Mouse (Mus musculus) WW6 (cell line): ENCODE results near the gene Tril.

Source experiments
- DNase-seq: peaks from one replicate; pipeline ENCODE4 v3.0.0-alpha.2; 2013; ENCODE audit warnings: low read depth, low spot score

Gene Tril

GRCm38 (mm10) chr6:53820486-53820985, at the start of gene Tril:
Gene Tril, minus strand, starts transcription at chr6:53820830.
- DNase-seq = peak; percentile 29

DNA sequence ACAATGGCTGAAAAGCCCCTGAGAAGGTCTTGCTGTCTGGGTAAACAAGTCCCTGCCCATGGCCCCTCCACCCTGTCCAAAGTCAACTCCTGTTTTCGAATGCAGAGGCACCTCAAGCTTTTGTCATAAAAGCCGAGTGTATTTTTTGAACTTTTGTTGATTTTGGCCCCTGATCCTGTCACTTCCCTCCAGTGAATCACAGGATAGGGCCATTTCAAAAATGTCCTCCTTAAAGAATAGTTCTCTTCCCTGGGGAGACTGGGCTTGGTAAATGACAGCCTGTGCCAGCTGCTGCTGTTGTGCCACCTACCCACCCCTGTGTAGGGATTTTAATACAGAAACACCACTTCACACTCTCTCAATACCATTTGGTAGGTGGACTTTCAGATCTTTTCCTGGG, 42.4 kb upstream of the Tril start:
- no peak for DNase-seq

DNA sequence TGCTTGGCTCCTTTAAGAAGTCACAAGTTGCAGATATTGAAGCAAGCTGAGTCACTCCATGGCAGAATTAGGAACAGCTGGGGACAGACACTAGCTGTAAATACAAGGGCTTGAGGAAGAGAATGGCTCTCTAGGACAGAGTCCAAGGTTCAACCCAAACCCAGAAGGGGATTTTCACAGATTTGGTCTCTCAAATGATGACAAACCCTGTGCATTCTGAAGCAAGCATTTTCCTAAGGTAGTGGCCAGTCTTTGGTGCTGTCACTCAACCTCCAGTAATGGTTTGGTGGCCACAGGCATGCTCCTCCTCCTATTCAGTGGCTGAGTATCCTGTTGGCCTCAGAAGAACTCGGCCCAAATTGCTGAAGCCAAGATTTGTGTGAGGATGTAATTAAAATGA, 38.5 kb upstream of the Tril start:
- no peak for DNase-seq

GRCm38 (mm10) chr6:53857822-53858221, 37.2 kb upstream of the Tril start:
- no peak for DNase-seq

DNA sequence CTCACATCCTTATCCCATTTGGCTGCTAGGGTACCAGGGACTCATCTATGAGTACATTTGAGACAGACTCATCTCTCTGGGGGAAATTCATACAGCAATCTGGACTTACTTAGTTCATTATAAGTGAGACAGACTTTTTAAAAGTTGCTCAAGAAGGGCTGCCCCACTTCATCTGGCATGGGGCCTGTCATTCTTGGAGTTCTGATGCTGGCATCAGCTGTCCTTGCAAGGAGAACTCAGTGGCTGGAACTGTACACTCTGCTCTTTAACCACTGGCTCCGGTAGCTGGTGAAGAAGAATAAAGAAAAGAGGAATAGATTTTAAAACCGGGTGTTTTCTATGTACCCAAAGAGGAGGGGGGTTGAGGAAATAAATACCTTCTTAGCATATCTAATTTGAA, 36.1 kb upstream of the Tril start:
- DNase-seq = no peak

DNA sequence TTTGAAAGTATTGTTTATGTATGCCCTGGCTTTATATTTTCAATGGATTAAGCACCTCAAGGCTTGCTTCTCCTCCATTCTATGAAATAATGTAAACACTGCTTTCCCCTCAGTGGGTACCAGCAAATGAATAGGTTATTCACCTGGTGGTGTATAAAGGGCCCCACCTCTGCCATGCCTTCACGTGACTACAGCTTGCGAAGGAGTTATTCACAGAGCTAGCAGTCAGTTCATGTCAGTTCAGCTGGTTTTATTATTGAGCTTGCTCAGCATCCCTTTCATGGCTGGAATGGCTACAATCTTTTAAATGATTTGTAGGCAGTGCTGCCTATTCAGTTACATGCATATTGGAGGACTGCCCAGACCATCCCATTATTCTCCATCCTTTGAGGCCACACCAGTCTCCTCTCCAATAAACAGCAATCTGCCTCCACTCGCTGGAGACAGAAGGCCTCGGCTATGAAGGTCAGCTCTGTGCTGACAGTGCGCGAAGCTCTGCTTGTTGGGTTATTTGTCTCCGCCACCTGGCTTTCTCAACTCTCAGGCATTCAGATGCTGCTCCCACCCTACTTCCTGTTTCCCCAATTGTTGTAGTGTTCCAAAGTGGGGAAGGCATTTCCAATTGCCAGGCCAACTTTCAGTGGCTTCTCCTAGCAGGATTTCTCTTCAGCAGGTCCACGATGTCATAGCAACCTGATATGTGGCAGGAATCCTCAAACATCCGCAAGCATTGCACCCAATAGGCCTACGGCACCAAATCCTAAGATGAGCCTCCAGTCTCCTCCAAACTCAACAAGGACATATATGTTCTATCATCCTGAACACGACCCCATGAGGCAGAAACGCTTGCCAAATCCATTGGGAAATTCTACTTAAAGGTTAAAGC, 34.6 kb upstream of the Tril start:
- no peak for DNase-seq

DNA sequence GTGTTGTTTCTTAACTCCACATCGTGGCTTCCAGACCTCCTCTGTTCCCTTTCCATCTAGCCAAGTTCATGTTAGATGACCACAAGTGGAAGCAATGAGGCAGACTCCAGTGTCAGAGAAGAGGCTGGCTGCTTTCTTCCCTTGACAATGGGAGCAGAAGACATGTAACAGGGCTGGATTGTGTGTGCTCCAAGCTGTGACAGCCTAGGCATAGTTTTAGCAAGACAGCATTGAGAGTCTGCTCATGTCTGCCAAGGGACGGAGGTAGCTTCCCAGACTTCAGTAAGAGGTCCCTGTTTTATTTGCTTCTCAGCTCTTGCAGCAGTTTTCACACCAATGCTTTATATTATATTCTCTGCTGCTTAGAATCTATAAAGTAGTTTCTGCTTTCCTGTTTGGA, 33.6 kb upstream of the Tril start:
- DNase-seq = no peak

- no peak for DNase-seq
Observed at GRCm38 (mm10) chr6:53853546-53853945, 32.9 kb upstream of the Tril start.

DNA sequence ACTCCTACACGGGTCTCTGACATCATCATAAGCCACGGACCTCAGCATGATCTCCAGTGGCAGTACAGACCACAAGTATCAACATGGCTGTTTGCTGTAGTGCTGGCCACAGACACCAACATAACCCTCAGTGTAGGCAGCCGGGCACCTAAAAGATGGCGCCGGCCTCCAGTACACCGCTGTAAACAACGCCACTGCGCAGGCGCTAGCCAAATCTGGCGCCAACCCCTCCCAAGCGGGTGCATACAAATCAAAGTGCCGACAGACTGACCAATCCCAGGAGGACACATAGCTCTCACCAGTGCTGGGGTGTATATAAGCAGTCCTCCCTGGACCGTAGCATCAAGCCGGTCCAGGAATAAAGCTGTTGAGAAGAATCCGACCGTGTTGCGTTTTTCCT, 24.0 kb upstream of the Tril start:
- no peak for DNase-seq

DNA sequence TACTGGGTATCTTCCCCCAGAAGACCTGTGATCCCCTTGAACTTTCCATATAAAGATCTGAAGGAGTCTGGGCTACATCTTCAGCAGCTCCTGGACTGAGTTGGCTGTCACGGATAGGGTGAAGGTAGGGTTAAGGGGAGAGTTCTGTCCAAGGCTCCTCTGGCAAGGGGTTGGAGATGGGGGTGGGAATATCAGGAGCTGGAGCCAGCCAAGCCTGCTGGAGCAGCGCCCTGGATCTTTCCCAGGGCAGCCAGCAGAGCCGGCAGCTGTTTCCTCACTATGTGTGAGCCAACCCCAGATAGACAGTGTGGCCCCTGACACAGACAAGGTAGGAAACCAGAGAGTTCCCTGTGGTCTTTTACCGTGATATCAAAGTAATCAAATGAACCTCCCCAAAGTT, 4.6 kb upstream of the Tril start:
- no peak for DNase-seq

GRCm38 (mm10) chr6:53821041-53821501, 441 bp upstream of the Tril start:
- no peak for DNase-seq

DNA sequence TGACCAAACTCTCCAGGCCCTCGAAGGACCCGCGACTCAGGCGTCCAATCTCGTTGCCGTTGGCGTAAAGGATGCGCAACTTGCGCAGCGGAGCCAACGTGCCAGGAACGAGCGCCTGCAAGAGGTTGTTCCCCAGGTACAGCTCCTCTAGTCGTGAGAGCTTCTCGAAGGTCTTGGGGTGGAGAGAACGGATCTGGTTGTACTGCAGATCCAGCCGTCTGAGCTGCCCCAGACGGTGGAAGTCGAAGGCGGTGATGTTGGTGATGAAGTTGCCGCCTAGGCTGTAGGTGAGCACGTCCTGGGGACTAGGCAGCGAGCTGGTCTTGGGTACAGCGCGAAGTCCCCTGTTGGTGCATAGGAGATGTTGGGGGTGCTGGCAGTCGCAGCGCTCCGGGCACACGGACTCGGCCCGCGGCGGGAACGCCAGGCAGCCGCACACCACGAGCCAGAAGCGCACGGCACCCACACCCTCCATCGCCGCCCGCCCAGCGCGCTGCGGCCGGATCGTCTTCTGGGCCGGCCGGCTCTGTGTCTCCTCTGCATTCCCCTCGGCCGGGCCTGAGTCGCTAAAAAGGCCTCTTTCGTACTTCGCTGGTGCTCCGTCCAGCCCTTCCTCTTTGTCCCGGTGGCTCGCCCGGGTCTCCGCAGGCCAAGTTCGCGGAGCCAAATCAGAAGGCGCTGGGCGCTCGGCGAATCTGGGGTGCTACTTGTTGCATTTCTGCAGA, 707 bp downstream of the Tril start:
- peak; percentile 29 for DNase-seq

- peak; percentile 33 for DNase-seq
Observed at GRCm38 (mm10) chr6:53818732-53819661, 1.6 kb downstream of the Tril start.

GRCm38 (mm10) chr6:53818264-53818731, 2.3 kb downstream of the Tril start:
- DNase-seq = no peak

- DNase-seq = no peak
Observed at GRCm38 (mm10) chr6:53817763-53818174, 2.9 kb downstream of the Tril start.

DNA sequence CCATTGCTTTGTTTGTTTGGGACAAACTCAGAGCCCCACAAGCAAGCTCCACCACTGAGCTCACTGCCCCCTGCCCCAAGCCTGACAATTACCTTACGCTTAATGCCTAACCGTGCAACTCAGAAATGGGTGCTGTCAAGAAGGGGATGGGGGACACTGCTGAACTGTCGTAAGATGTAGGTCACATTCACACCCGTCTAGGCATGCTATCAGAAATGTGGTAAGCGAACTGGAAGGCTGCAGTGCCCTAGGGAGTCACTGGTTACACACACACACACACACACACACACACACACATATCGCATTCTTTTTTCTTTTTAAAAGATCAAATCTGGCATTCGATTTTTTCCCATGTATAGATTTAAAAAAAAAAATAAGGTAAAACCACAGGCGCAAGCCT, 4.0 kb downstream of the Tril start:
- DNase-seq = no peak

DNA sequence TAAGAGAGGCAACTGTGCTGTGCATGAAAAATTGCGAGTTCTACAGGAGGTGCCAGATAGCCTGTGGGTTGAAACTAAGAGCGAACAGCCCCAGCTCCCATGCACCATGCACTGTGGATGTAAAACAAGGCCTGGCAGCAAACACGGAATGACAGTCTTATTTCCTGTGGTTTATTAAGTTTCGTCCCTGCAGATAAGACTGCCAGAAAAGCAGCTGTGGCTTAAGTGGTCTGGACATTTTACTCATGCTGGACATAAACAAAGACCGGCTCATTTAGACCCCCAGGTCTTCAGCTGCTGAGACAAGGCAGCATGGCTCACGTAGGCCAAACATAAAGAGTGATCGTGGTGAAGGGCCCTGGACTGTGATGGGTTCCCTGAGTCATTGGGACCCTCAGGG, 4.9 kb downstream of the Tril start:
- DNase-seq = no peak

DNA sequence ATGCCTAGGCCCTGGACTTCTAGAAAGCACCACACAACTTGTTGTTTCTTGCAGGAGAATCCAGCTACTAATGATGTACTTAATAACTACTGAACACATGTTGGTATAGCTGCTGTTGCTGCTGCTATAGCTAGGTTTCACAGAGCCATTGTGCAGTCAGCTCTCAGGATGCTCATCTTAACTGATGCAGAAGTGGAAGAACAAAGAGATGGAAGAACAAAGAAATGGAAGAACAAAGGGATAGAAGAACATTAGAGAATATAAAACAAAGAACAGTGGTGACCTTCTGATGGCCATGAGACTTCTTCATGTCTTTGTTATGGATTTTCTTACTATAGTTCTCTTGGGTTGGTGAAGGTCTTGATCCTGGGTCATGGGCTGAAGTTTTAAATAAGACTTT, 6.4 kb downstream of the Tril start:
- no peak for DNase-seq

GRCm38 (mm10) chr6:53812242-53812641, 8.4 kb downstream of the Tril start:
- no peak for DNase-seq

DNA sequence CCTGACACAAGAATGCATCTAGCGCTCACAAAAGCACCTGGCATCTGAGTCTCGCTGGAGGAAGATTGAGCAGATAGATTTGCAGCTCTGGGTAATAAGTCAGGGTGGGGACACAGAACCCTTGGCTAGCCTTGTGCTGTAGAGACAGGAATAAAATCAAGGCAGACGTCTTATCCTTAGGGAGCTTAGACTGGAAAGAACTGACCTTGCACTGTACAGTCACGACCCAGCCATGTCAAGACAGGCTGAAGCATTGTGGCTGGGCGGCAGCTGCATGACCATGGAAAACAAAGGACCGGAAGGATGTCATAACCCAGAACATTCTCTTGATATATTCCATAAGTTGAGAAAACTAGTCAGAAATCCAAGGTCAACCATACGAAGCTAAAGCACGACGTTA, 11.8 kb downstream of the Tril start:
- DNase-seq = no peak

DNA sequence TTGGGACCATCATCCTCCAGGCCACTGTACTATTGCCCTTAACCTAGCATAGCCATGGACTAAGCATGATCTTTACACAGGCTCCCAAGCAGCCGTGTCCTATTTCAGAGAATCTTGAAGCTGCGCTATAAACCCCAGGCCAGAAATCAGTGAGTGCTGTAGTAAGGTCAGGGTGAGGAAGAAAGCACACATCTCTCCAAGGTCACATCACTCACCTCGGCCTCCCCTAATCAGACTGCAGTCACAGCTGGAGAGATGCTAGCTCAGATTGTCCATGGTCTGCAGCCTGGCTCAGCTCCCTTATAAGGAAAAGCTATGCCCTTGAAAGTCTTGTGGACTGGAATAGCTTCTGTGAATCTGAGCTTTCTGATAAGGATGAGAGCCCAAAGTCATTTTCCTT, 13.4 kb downstream of the Tril start:
- no peak for DNase-seq
